Mouse (Mus musculus) G1E (cell line): Measurements from ENCODE around the gene Pcsk1n.

Experiments
- CTCF ChIP-seq: IDR thresholded peaks from 2 replicates; pipeline ENCODE4 v1.5.1; 2012; ENCODE audit warnings: low read depth, low read length, inconsistent platforms, mixed read lengths
- GATA1 ChIP-seq: IDR thresholded peaks from 2 replicates; pipeline ENCODE4 v1.6.1; 2012; ENCODE audit warnings: borderline replicate concordance, low read length, inconsistent platforms, mixed read lengths
- POLR2AphosphoS5 ChIP-seq: IDR thresholded peaks from 2 replicates; pipeline ENCODE4 v1.6.1; 2012; ENCODE audit warnings: low read depth, low read length, inconsistent platforms; ENCODE audit not compliant: insufficient replicate concordance
- TAL1 ChIP-seq: conservative IDR thresholded peaks from 2 replicates; pipeline ENCODE4 v1.6.1; 2012; ENCODE audit warnings: low read depth, low read length, inconsistent platforms, mixed read lengths

DNA sequence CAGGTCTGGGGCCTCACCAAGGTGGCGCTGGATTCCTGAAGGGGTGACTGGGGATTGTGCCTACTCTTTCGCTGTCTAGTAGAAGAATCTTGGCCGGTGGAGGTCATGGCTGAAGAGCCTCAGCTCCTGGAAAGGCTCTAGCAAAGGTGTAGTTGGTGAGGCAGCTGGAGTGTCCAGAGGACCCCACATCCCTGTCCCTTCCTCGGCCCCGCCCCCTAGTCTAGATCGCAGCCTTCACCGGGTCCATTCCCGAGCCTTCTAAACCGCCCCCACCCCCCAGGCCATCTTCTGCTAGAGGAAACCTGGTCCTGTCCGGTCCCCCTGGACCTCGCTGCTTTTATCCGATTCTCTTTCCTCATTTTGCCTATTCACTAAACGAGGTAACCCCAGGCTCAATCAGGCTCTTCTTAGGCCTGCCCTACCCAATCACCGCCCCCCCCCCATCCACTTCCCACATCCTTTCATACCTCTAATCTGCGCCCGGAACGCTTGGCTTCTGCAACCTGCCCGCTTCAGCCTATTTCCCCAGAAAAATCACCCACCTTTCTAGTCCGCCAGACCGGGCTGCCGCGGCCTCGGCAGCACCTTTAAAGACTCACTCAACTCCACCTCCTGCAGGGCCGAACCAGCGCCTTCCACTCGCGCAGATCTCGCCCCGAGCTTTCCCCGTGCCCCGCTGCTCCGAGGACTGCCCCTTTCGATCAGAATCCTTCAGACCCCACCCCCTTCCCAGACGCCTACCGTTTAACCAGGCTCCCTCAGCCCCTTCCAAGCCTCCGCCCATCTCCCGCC is 27.7 kb downstream of the Pcsk1n start, which contains the start of gene Hdac6:
- TF ChIP-seq CTCF = no peak
- no peak for TF ChIP-seq GATA1
- TF ChIP-seq TAL1 = no peak
- no peak for TF ChIP-seq POLR2AphosphoS5
